Mouse (Mus musculus): ENCODE results near the gene Bin2. TPM values are rescaled to one million over a fixed set of nuclear protein-coding genes. Genes with fewer than 3 reads are reported as not detected.

Bin2 gene
- total RNA-seq, 1 experiment = 12.5 TPM

- Histone ChIP-seq H3K4me1 (ENCODE audit: control insufficient read depth in 2 of 2, insufficient read depth in 2 of 2, low read length in 2 of 2, poor library complexity in 1 of 2) (peaks cover 7 to 32% of the 10 kb centered on the region in 2 experiments), H3K9ac (ENCODE audit: insufficient read depth, low read depth, low read length, poor library complexity, severe bottlenecking) (no peak overlapping the region), H3K9me3 (ENCODE audit: control insufficient read depth, insufficient read depth, low read depth, low read length) (no peaks in the 10 kb centered on the region), H3K27ac (ENCODE audit: insufficient read depth, low read depth, low read length, poor library complexity, severe bottlenecking) (no peak overlapping the region), H3K36me3 (ENCODE audit: control insufficient read depth, insufficient read depth, low read length, poor library complexity, severe bottlenecking) (no peaks in the 10 kb centered on the region; the same call in 1 of the 2 replicates), H3K4me3 (ENCODE audit: insufficient read depth in 1 of 2, low read depth in 1 of 2, low read length in 2 of 2, poor library complexity in 1 of 2, severe bottlenecking in 1 of 2) (no peak overlapping the region)
- no peak for TF ChIP-seq ZNF384 (IDR thresholded peaks at IDR 0.05; ENCODE audit: low read depth, low read length)
- no peak for TF ChIP-seq MAFK (IDR thresholded peaks at IDR 0.05; ENCODE audit: insufficient read depth, low read depth, low read length)
- TF ChIP-seq HCFC1 (IDR thresholded peaks at IDR 0.05; ENCODE audit: borderline replicate concordance, insufficient read depth, low read length) = no peak
- TF ChIP-seq CHD2 (IDR thresholded peaks at IDR 0.05; ENCODE audit: low read depth, low read length) = no peak
- no peak for TF ChIP-seq ZC3H11A (IDR thresholded peaks at IDR 0.05; ENCODE audit: borderline replicate concordance, low read depth, low read length)
- in situ Hi-C loops (cut with MboI; ENCODE audit: low sequenced_read_pairs in 2 of 2, unreplicated experiment in 2 of 2) = no loop called here
- DNase-seq (ENCODE audit: low read depth, low spot score) = no peak
Measured at GRCm38 (mm10) chr15:100677675-100678074, 8.3 kb upstream of the Bin2 start.

GRCm38 (mm10) chr15:100676521-100676920, 7.2 kb upstream of the Bin2 start:
- in situ Hi-C loops (cut with MboI; ENCODE audit: low sequenced_read_pairs in 2 of 2, unreplicated experiment in 2 of 2) = no loop called here
- H3K4me3 ChIP-seq (ENCODE audit: insufficient read depth in 1 of 2, low read depth in 1 of 2, low read length in 2 of 2, poor library complexity in 1 of 2, severe bottlenecking in 1 of 2) = no peak overlapping the region
- DNase-seq (ENCODE audit: low read depth, low spot score) = no peak
- H3K4me1 ChIP-seq (ENCODE audit: control insufficient read depth in 2 of 2, insufficient read depth in 2 of 2, low read length in 2 of 2, poor library complexity in 1 of 2) = peaks cover 10 to 29% of the 10 kb centered on the region in 2 experiments
- H3K36me3 ChIP-seq (ENCODE audit: control insufficient read depth, insufficient read depth, low read length, poor library complexity, severe bottlenecking) = no peaks in the 10 kb centered on the region; the same call in 1 of the 2 replicates
- no peaks in the 10 kb centered on the region for H3K9me3 ChIP-seq (ENCODE audit: control insufficient read depth, insufficient read depth, low read depth, low read length)
- no peak for TF ChIP-seq ZNF384 (IDR thresholded peaks at IDR 0.05; ENCODE audit: low read depth, low read length)
- no peak for TF ChIP-seq MAFK (IDR thresholded peaks at IDR 0.05; ENCODE audit: insufficient read depth, low read depth, low read length)
- TF ChIP-seq HCFC1 (IDR thresholded peaks at IDR 0.05; ENCODE audit: borderline replicate concordance, insufficient read depth, low read length) = no peak
- no peak for TF ChIP-seq ZC3H11A (IDR thresholded peaks at IDR 0.05; ENCODE audit: borderline replicate concordance, low read depth, low read length)
- no peak for TF ChIP-seq CHD2 (IDR thresholded peaks at IDR 0.05; ENCODE audit: low read depth, low read length)
- no peak overlapping the region for H3K9ac ChIP-seq (ENCODE audit: insufficient read depth, low read depth, low read length, poor library complexity, severe bottlenecking)
- H3K27ac ChIP-seq (ENCODE audit: insufficient read depth, low read depth, low read length, poor library complexity, severe bottlenecking) = no peak overlapping the region

- TF ChIP-seq ZC3H11A (IDR thresholded peaks at IDR 0.05; ENCODE audit: borderline replicate concordance, low read depth, low read length) (no peak), CHD2 (IDR thresholded peaks at IDR 0.05; ENCODE audit: low read depth, low read length) (no peak), HCFC1 (IDR thresholded peaks at IDR 0.05; ENCODE audit: borderline replicate concordance, insufficient read depth, low read length) (no peak), ZNF384 (IDR thresholded peaks at IDR 0.05; ENCODE audit: low read depth, low read length) (no peak), MAFK (IDR thresholded peaks at IDR 0.05; ENCODE audit: insufficient read depth, low read depth, low read length) (no peak)
- H3K4me1 ChIP-seq (ENCODE audit: control insufficient read depth in 2 of 2, insufficient read depth in 2 of 2, low read length in 2 of 2, poor library complexity in 1 of 2) = peaks cover 10 to 27% of the 10 kb centered on the region in 2 experiments
- H3K9me3 ChIP-seq (ENCODE audit: control insufficient read depth, insufficient read depth, low read depth, low read length) = no peaks in the 10 kb centered on the region
- in situ Hi-C loops (cut with MboI; ENCODE audit: low sequenced_read_pairs in 2 of 2, unreplicated experiment in 2 of 2) = no loop called here
- no peak overlapping the region for H3K4me3 ChIP-seq (ENCODE audit: insufficient read depth in 1 of 2, low read depth in 1 of 2, low read length in 2 of 2, poor library complexity in 1 of 2, severe bottlenecking in 1 of 2)
- no peak for DNase-seq (ENCODE audit: low read depth, low spot score)
- H3K27ac ChIP-seq (ENCODE audit: insufficient read depth, low read depth, low read length, poor library complexity, severe bottlenecking) = no peak overlapping the region
- H3K9ac ChIP-seq (ENCODE audit: insufficient read depth, low read depth, low read length, poor library complexity, severe bottlenecking) = no peak overlapping the region
- no peaks in the 10 kb centered on the region; the same call in 1 of the 2 replicates for H3K36me3 ChIP-seq (ENCODE audit: control insufficient read depth, insufficient read depth, low read length, poor library complexity, severe bottlenecking)
Measured at GRCm38 (mm10) chr15:100675486-100675885, 6.1 kb upstream of the Bin2 start.

GRCm38 (mm10) chr15:100674566-100674965, 5.2 kb upstream of the Bin2 start:
- peak overlapping the region; percentile 24; the same call in 1 of the 2 replicates for H3K27ac ChIP-seq (ENCODE audit: insufficient read depth, low read depth, low read length, poor library complexity, severe bottlenecking)

More at GRCm38 (mm10) chr15:100674566-100674965, 5.2 kb upstream of the Bin2 start:
- no peaks in the 10 kb centered on the region; the same call in 1 of the 2 replicates for H3K36me3 ChIP-seq (ENCODE audit: control insufficient read depth, insufficient read depth, low read length, poor library complexity, severe bottlenecking)
- no peak overlapping the region for H3K4me3 ChIP-seq (ENCODE audit: insufficient read depth in 1 of 2, low read depth in 1 of 2, low read length in 2 of 2, poor library complexity in 1 of 2, severe bottlenecking in 1 of 2)
- no peak for DNase-seq (ENCODE audit: low read depth, low spot score)
- in situ Hi-C loops (cut with MboI; ENCODE audit: low sequenced_read_pairs in 2 of 2, unreplicated experiment in 2 of 2) = no loop called here
- H3K9me3 ChIP-seq (ENCODE audit: control insufficient read depth, insufficient read depth, low read depth, low read length) = no peaks in the 10 kb centered on the region
- H3K9ac ChIP-seq (ENCODE audit: insufficient read depth, low read depth, low read length, poor library complexity, severe bottlenecking) = no peak overlapping the region
- TF ChIP-seq ZNF384 (IDR thresholded peaks at IDR 0.05; ENCODE audit: low read depth, low read length) (no peak), HCFC1 (IDR thresholded peaks at IDR 0.05; ENCODE audit: borderline replicate concordance, insufficient read depth, low read length) (no peak), MAFK (IDR thresholded peaks at IDR 0.05; ENCODE audit: insufficient read depth, low read depth, low read length) (no peak), ZC3H11A (IDR thresholded peaks at IDR 0.05; ENCODE audit: borderline replicate concordance, low read depth, low read length) (no peak), CHD2 (IDR thresholded peaks at IDR 0.05; ENCODE audit: low read depth, low read length) (no peak)
- peaks cover 10 to 27% of the 10 kb centered on the region in 2 experiments for H3K4me1 ChIP-seq (ENCODE audit: control insufficient read depth in 2 of 2, insufficient read depth in 2 of 2, low read length in 2 of 2, poor library complexity in 1 of 2)

Data from ES-E14 (cell line).